Mouse (Mus musculus): ENCODE measurements at regions not wholly inside any gene's neighbourhood (a gene's known extent, or its start where the extent isn't known, plus 50 kb on each side); places are given as distances from the start of the nearest gene placed in this dataset.

- Histone ChIP-seq H3K36me3 (ENCODE audit: control insufficient read depth in 1 of 2, insufficient read depth in 2 of 2, low read length in 2 of 2) (peaks cover 0 to 3% of the 10 kb centered on the region in 2 experiments; a peak in 1 of 4 replicates), H3K27ac (ENCODE audit: control insufficient read depth, low read depth, low read length) (no peak overlapping the region), H3K9me3 (replicated peaks; ENCODE audit: insufficient read depth, low read length) (no peaks in the 10 kb centered on the region), H3K4me1 (ENCODE audit: control insufficient read depth in 1 of 2, insufficient read depth in 2 of 2, low read length in 2 of 2) (no peaks in the 10 kb centered on the region; a peak in 1 of 4 replicates), H3K27me3 (ENCODE audit: control insufficient read depth in 1 of 2, insufficient read depth in 2 of 2, low read length in 2 of 2) (no peaks in the 10 kb centered on the region), H3K9ac (ENCODE audit: control insufficient read depth, low read depth, low read length, poor library complexity, severe bottlenecking) (no peak overlapping the region), H3K79me2 (ENCODE audit: control insufficient read depth, insufficient read depth, low read length, poor library complexity) (no peaks in the 10 kb centered on the region), H3K4me3 (ENCODE audit: control insufficient read depth in 1 of 2, insufficient read depth in 1 of 2, low read depth in 2 of 2, low read length in 2 of 2) (no peak overlapping the region)
- no peak for TF ChIP-seq POLR2A (IDR thresholded peaks at IDR 0.05; ENCODE audit: control insufficient read depth in 1 of 2, insufficient read depth in 1 of 2, low read depth in 1 of 2, low read length in 2 of 2, poor library complexity in 1 of 2)
- no peak for TF ChIP-seq MAX (IDR thresholded peaks at IDR 0.05; ENCODE audit: low read length)
- 0 out of 2 replicates have a peak, but pooled peaks have one; percentile 9 for TF ChIP-seq ZNF384 (IDR thresholded peaks at IDR 0.05; ENCODE audit: low read depth, low read length)
- TF ChIP-seq MYB (IDR thresholded peaks at IDR 0.05; ENCODE audit: low read depth, low read length): no peak
- TF ChIP-seq MXI1 (IDR thresholded peaks at IDR 0.05; ENCODE audit: low read depth, low read length): no peak
- no peak for TF ChIP-seq E2F4 (IDR thresholded peaks at IDR 0.05; ENCODE audit: borderline replicate concordance, low read depth, low read length)
- no peak for TF ChIP-seq MYC (IDR thresholded peaks at IDR 0.05; ENCODE audit: low read depth, low read length)
- TF ChIP-seq CTCF (IDR thresholded peaks at IDR 0.05 in 2 of 3, conservative IDR thresholded peaks at IDR 0.05 in 1 of 3; ENCODE audit: control insufficient read depth in 1 of 3, insufficient read depth in 1 of 3, low read depth in 2 of 3, low read length in 3 of 3, poor library complexity in 1 of 3, severe bottlenecking in 1 of 3): no peak
- TF ChIP-seq MAFK (IDR thresholded peaks at IDR 0.05; ENCODE audit: borderline replicate concordance, low read depth, low read length): no peak
- no peak for TF ChIP-seq ZC3H11A (IDR thresholded peaks at IDR 0.05; ENCODE audit: low read depth, low read length)
- TF ChIP-seq EP300 (IDR thresholded peaks at IDR 0.05; ENCODE audit: low read depth in 1 of 2, low read length in 2 of 2): 0 out of 4 replicates have a peak, but pooled peaks of 1 of the 2 experiments have one; percentile 41
- peak; percentile 31; the same call in 1 of the 2 replicates for TF ChIP-seq GATA1 (IDR thresholded peaks at IDR 0.05; ENCODE audit: low read depth, low read length)
- peak; percentile 51 for DNase-seq (ENCODE audit: low read depth, low spot score)
Measured at GRCm38 (mm10) chr15:62358338-62359239, 1435.8 kb upstream of the A1bg start.

DNA sequence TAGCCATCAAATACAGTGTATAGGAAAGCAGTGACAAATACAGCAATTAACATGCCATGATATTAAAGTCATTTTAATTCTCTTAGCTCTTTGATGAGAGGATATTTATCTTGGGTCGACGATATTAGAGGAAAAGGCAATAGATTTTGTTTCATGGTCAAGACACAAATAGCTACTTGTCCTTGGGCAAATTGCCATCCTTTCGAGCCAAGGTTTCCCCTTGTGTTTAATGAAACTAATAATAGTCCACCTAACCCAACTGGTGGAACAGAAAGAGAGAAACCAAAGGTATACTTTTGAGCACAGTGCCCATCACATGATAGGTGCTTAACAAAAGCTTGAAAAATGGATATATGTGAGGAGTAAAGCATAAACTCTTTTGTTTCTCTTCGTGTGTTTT lies 1431.0 kb upstream of the A1bg start:
- no peak overlapping the region for H3K4me3 ChIP-seq (ENCODE audit: control insufficient read depth in 1 of 2, insufficient read depth in 1 of 2, low read depth in 2 of 2, low read length in 2 of 2)
- no peaks in the 10 kb centered on the region for H3K9me3 ChIP-seq (replicated peaks; ENCODE audit: insufficient read depth, low read length)
- no peaks in the 10 kb centered on the region for H3K27me3 ChIP-seq (ENCODE audit: control insufficient read depth in 1 of 2, insufficient read depth in 2 of 2, low read length in 2 of 2)
- no peak overlapping the region for H3K27ac ChIP-seq (ENCODE audit: control insufficient read depth, low read depth, low read length)
- H3K4me1 ChIP-seq (ENCODE audit: control insufficient read depth in 1 of 2, insufficient read depth in 2 of 2, low read length in 2 of 2): peaks cover 0 to under 1% of the 10 kb centered on the region in 2 experiments; a peak in 3 of 4 replicates
- no peak overlapping the region for H3K9ac ChIP-seq (ENCODE audit: control insufficient read depth, low read depth, low read length, poor library complexity, severe bottlenecking)
- peaks cover 0 to 10% of the 10 kb centered on the region in 2 experiments; a peak in 2 of 4 replicates for H3K36me3 ChIP-seq (ENCODE audit: control insufficient read depth in 1 of 2, insufficient read depth in 2 of 2, low read length in 2 of 2)
- H3K79me2 ChIP-seq (ENCODE audit: control insufficient read depth, insufficient read depth, low read length, poor library complexity): no peaks in the 10 kb centered on the region
- DNase-seq (ENCODE audit: low read depth, low spot score): no peak
- TF ChIP-seq CHD1 (IDR thresholded peaks at IDR 0.05; ENCODE audit: low read depth, low read length) (no peak), ZMIZ1 (IDR thresholded peaks at IDR 0.05; ENCODE audit: low read depth, low read length) (no peak), GABPA (IDR thresholded peaks at IDR 0.05; ENCODE audit: low read depth, low read length) (no peak), RCOR1 (IDR thresholded peaks at IDR 0.05; ENCODE audit: low read depth, low read length) (no peak), ELF1 (IDR thresholded peaks at IDR 0.05; ENCODE audit: low read depth, low read length) (no peak), MAFK (IDR thresholded peaks at IDR 0.05; ENCODE audit: borderline replicate concordance, low read depth, low read length) (no peak), USF1 (IDR thresholded peaks at IDR 0.05; ENCODE audit: low read depth, low read length) (no peak), ZNF384 (IDR thresholded peaks at IDR 0.05; ENCODE audit: low read depth, low read length) (no peak), EP300 (IDR thresholded peaks at IDR 0.05; ENCODE audit: low read depth in 1 of 2, low read length in 2 of 2) (no peak), MAZ (IDR thresholded peaks at IDR 0.05; ENCODE audit: low read depth, low read length) (no peak), MXI1 (IDR thresholded peaks at IDR 0.05; ENCODE audit: low read depth, low read length) (no peak), TBP (IDR thresholded peaks at IDR 0.05; ENCODE audit: low read depth, low read length) (no peak), NRF1 (IDR thresholded peaks at IDR 0.05; ENCODE audit: insufficient read depth, low read depth, low read length, poor library complexity, severe bottlenecking) (no peak), POLR2AphosphoS2 (IDR thresholded peaks at IDR 0.05; ENCODE audit: low read length) (no peak), NELFE (IDR thresholded peaks at IDR 0.05; ENCODE audit: low read depth, low read length) (no peak), SMC3 (IDR thresholded peaks at IDR 0.05; ENCODE audit: low read depth, low read length) (no peak), MAX (IDR thresholded peaks at IDR 0.05; ENCODE audit: low read length) (no peak), TCF12 (IDR thresholded peaks at IDR 0.05; ENCODE audit: low read depth, low read length) (no peak), SIN3A (IDR thresholded peaks at IDR 0.05; ENCODE audit: low read length) (no peak), TAL1 (IDR thresholded peaks at IDR 0.05; ENCODE audit: low read length) (no peak)
